Comparison of ENCODE assay signal across 8 mouse cellular contexts in genomic region chr6:148354509-148355474, GRCm38 (mm10).
DNase-seq lines count a peak whose midpoint lies in the region; ATAC-seq and TF ChIP-seq lines count a peak whose summit lies in the region.

No protein-coding gene starts in this region.

- H3K9me3 ChIP-seq in hindbrain, postnatal 0 days (ENCODE audit: low read length): no peaks in the 10 kb centered on the region
- H3K9me3 ChIP-seq in limb, embryonic 12.5 days: peaks cover 12% of the 10 kb centered on the region; the same call in 1 of the 2 replicates
- H3K9me3 ChIP-seq in midbrain, embryonic 12.5 days: 0 out of 2 replicates have a peak, but pooled peaks cover 3% of the 10 kb centered on the region
- 0 out of 2 replicates have a peak, but pooled peaks cover 5% of the 10 kb centered on the region for H3K9me3 ChIP-seq in stomach, embryonic 15.5 days

- peak; percentile 35; the same call in 1 of the 2 replicates for ATAC-seq in frontal cortex, adult (ENCODE audit: low TSS enrichment)
- ATAC-seq in hindbrain, postnatal 0 days: peak; percentile 92
- peak; percentile 70 for ATAC-seq in limb, embryonic 12.5 days (ENCODE audit: insufficient number of reproducible peaks, insufficient read depth, low FRiP score, low TSS enrichment, low read depth)
- peak; percentile 84 for ATAC-seq in midbrain, embryonic 12.5 days (ENCODE audit: low FRiP score, low read depth)
- ATAC-seq in stomach, embryonic 15.5 days (ENCODE audit: insufficient read depth, low FRiP score, low read depth): peak; percentile 77; the same call in 1 of the 2 replicates

- no peaks in the 10 kb centered on the region for H3K27me3 ChIP-seq in hindbrain, postnatal 0 days (ENCODE audit: insufficient read depth, low read length)
- no peaks in the 10 kb centered on the region for H3K27me3 ChIP-seq in limb, embryonic 12.5 days
- H3K27me3 ChIP-seq in midbrain, embryonic 12.5 days: no peaks in the 10 kb centered on the region
- no peaks in the 10 kb centered on the region for H3K27me3 ChIP-seq in stomach, embryonic 15.5 days (replicated peaks)

- H3K36me3 ChIP-seq in hindbrain, postnatal 0 days (ENCODE audit: insufficient read depth, low read length): peaks cover 6% of the 10 kb centered on the region; the same call in 1 of the 2 replicates
- H3K36me3 ChIP-seq in limb, embryonic 12.5 days: peaks cover 13% of the 10 kb centered on the region
- peaks cover 8% of the 10 kb centered on the region for H3K36me3 ChIP-seq in midbrain, embryonic 12.5 days
- H3K36me3 ChIP-seq in stomach, embryonic 15.5 days: 0 out of 2 replicates have a peak, but pooled peaks cover 6% of the 10 kb centered on the region

- H3K4me2 ChIP-seq in hindbrain, postnatal 0 days (ENCODE audit: low read depth, low read length): peak overlapping the region; percentile 57
- peak overlapping the region; percentile 61 for H3K4me2 ChIP-seq in limb, embryonic 12.5 days
- H3K4me2 ChIP-seq in midbrain, embryonic 12.5 days (replicated peaks): peak overlapping the region; percentile 52
- H3K4me2 ChIP-seq in stomach, embryonic 15.5 days: peak overlapping the region; percentile 73

- no peaks in the 10 kb centered on the region for H3K4me1 ChIP-seq in hindbrain, postnatal 0 days (ENCODE audit: insufficient read depth, low read length)
- peaks cover 13% of the 10 kb centered on the region for H3K4me1 ChIP-seq in limb, embryonic 12.5 days (replicated peaks)
- peaks cover 15% of the 10 kb centered on the region for H3K4me1 ChIP-seq in midbrain, embryonic 12.5 days
- H3K4me1 ChIP-seq in stomach, embryonic 15.5 days: no peaks in the 10 kb centered on the region

- DNase-seq in frontal cortex, postnatal 25 days (ENCODE audit: low spot score in 2 of 2): no peak
- DNase-seq in cerebellum, postnatal 14 days: peak; percentile 70 to 86
- DNase-seq in gastrocnemius, postnatal 10 days: peak; percentile 61
- peak; percentile 91 for DNase-seq in hindbrain, postnatal 0 days (ENCODE audit: low spot score)

- peak; percentile 67 for TF ChIP-seq CTCF in hindbrain, postnatal 0 days (IDR thresholded peaks at IDR 0.05; ENCODE audit: low read depth)

- peak overlapping the region; percentile 68 for H3K27ac ChIP-seq in hindbrain, postnatal 0 days
- H3K27ac ChIP-seq in limb, embryonic 12.5 days: no peak overlapping the region
- H3K27ac ChIP-seq in midbrain, embryonic 12.5 days (replicated peaks): no peak overlapping the region
- no peak overlapping the region for H3K27ac ChIP-seq in stomach, embryonic 15.5 days

- H3K4me3 ChIP-seq in hindbrain, postnatal 0 days (ENCODE audit: low read length): peak overlapping the region; percentile 39
- H3K4me3 ChIP-seq in limb, embryonic 12.5 days (replicated peaks): peak overlapping the region; percentile 52
- H3K4me3 ChIP-seq in midbrain, embryonic 12.5 days: peak overlapping the region; percentile 47
- peak overlapping the region; percentile 48 for H3K4me3 ChIP-seq in stomach, embryonic 15.5 days (replicated peaks)

- 35% methylated on average over 85 of the region's 85 CpGs for whole genome bisulfite sequencing in hindbrain, postnatal 0 days
- WGBS in limb, embryonic 12.5 days: 33% methylated on average over 85 of the region's 85 CpGs
- WGBS in midbrain, embryonic 12.5 days: 32% methylated on average over 85 of the region's 85 CpGs
- 35% methylated on average over 85 of the region's 85 CpGs for WGBS in stomach, embryonic 15.5 days

- H3K9ac ChIP-seq in hindbrain, postnatal 0 days (replicated peaks; ENCODE audit: low read length): peak overlapping the region; percentile 56
- peak overlapping the region; percentile 64 for H3K9ac ChIP-seq in limb, embryonic 12.5 days (replicated peaks)
- peak overlapping the region; percentile 43 for H3K9ac ChIP-seq in midbrain, embryonic 12.5 days (replicated peaks)
- H3K9ac ChIP-seq in stomach, embryonic 15.5 days: 0 out of 2 replicates have a peak overlapping the region, but pooled peaks have one; percentile 32

Comparison
In these comparisons a context has a peak if more than half of its experiments do, and no peak if none do; other contexts are left out.
1. ATAC-seq: peak in every context shown above with its lines; median percentile 92 in hindbrain, postnatal 0 days; 84 in midbrain, embryonic 12.5 days; 77 in stomach, embryonic 15.5 days; 70 in limb, embryonic 12.5 days; 35 in frontal cortex, adult.
2. DNase-seq: peak in cerebellum, postnatal 14 days (2 of 2), gastrocnemius, postnatal 10 days (single experiment) and hindbrain, postnatal 0 days (single experiment); none in frontal cortex, postnatal 25 days (0 of 2).
3. Peak in every context shown above with its lines, with median percentiles within 50 percentile points of each other: H3K4me2 ChIP-seq, H3K4me3 ChIP-seq and H3K9ac ChIP-seq.